In the genomic region with DNA sequence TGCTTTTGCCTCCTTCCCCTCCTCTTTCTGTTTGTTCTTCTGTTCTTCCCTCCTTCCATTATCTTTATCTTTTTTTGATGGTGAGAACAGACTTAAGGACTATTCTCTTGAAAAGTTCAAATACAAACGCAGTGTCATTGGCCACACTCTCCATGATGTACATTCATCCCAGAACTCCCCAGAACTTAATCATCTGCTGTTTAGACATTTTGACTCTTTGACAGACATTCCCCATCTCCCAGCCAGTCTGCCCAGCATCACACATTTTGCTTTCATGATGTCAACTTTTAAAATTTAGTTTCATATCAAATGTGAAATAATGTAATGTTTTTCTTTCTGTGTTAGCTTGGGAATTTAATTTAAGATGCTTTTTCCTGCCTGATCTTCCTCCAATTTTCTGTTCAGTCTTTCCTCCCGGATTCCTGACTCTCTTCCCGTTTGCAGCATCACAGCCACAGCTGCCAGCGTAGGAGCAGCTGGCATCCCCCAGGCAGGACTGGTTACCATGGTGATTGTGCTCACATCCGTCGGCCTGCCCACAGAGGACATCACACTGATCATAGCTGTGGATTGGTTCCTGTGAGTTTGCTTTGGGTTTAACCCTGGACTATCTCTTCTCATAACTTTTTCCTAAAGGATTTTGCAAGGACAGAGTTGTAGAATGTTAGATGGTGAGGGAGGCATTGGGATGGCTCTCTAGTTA, we compare ENCODE assay signal across 13 mouse cellular contexts. TPM values are rescaled to one million over a fixed set of nuclear protein-coding genes. Genes with fewer than 3 reads are reported as not detected.
DNase-seq lines count a peak whose midpoint lies in the region; ATAC-seq lines count a peak whose summit lies in the region.
"Had no signal": no experiment of that assay in that cellular context is flagged by ENCODE, and none has a peak within 500 bp of the region (broad histone marks: within the 10 kb centered on the region; RNA-seq: fewer than 3 reads in every experiment).

No protein-coding gene starts in this region.

- no peaks in the 10 kb centered on the region for H3K36me3 ChIP-seq in midbrain, embryonic 13.5 days
- H3K36me3 ChIP-seq: intestine, embryonic 15.5 days; lung, embryonic 15.5 days; stomach, embryonic 15.5 days had no signal

- peak; percentile 92 for ATAC-seq in midbrain, embryonic 13.5 days
- ATAC-seq in inflammation-experienced regulatory T-cells, adult 6 months = no peak
- ATAC-seq: intestine, embryonic 15.5 days had no signal

- H3K4me2 ChIP-seq in midbrain, embryonic 13.5 days (replicated peaks) = peak overlapping the region; percentile 3; the same call in 1 of the 2 replicates
- H3K4me2 ChIP-seq: intestine, embryonic 15.5 days; lung, embryonic 15.5 days; stomach, embryonic 15.5 days had no signal

- no peaks in the 10 kb centered on the region for H3K27me3 ChIP-seq in midbrain, embryonic 13.5 days
- H3K27me3 ChIP-seq: intestine, embryonic 15.5 days; lung, embryonic 15.5 days; stomach, embryonic 15.5 days had no signal

- peak; percentile 4 to 11 for DNase-seq in heart, postnatal 10 days
- DNase-seq in heart, adult 18-20 months = no peak
- peak; percentile 70 to 71 for DNase-seq in layer of hippocampus, adult 8-10 months (ENCODE audit: low spot score in 2 of 2)
- peak; percentile 80 for DNase-seq in telencephalon, adult 2 months (ENCODE audit: low read depth, low spot score)
- DNase-seq in testis, postnatal 14 days (ENCODE audit: low spot score) = no peak
- no peak for DNase-seq in ovary, postnatal 10 days (ENCODE audit: low spot score)
- DNase-seq: adrenal gland, postnatal 25 days had no signal

- H3K9ac ChIP-seq in midbrain, embryonic 13.5 days (replicated peaks) = no peak overlapping the region
- H3K9ac ChIP-seq: intestine, embryonic 15.5 days; lung, embryonic 15.5 days; stomach, embryonic 15.5 days had no signal

- 0 out of 2 replicates have a peak, but pooled peaks cover 4% of the 10 kb centered on the region for H3K4me1 ChIP-seq in midbrain, embryonic 13.5 days (replicated peaks)
- H3K4me1 ChIP-seq: intestine, embryonic 15.5 days; lung, embryonic 15.5 days; stomach, embryonic 15.5 days had no signal

- H3K27ac ChIP-seq in midbrain, embryonic 13.5 days = no peak overlapping the region
- H3K27ac ChIP-seq: intestine, embryonic 15.5 days; lung, embryonic 15.5 days; stomach, embryonic 15.5 days had no signal

- H3K4me3 ChIP-seq in midbrain, embryonic 13.5 days (replicated peaks) = no peak overlapping the region
- H3K4me3 ChIP-seq: erythroblast, embryonic 14.5 days; intestine, embryonic 15.5 days; lung, embryonic 15.5 days; stomach, embryonic 15.5 days had no signal

- H3K9me3 ChIP-seq in midbrain, embryonic 13.5 days = no peaks in the 10 kb centered on the region
- H3K9me3 ChIP-seq: intestine, embryonic 15.5 days; lung, embryonic 15.5 days; stomach, embryonic 15.5 days had no signal

- intact Hi-C loops in heart, postnatal 10 days (cut with DNase I) = no loop called here

- WGBS in midbrain, embryonic 13.5 days = 48% methylated on average over 6 of the region's 6 CpGs

RNA-seq across cellular contexts. Expression of a gene that starts 32.2 kb away (rescaled TPM):
- total RNA-seq in heart, postnatal 10 days (2021) = under 1 TPM in 1 of 2 experiments, not detected in 1; 0.34 TPM
- total RNA-seq in heart, adult 18-20 months (2021) = not detected
- total RNA-seq in layer of hippocampus, adult 8-10 months (2022) = 10 to 100 TPM; 11.2 to 13.6 (median 12.6) TPM
- polyA plus RNA-seq in midbrain, embryonic 13.5 days (2015; fragmentation: Nextera tagmentation; extraction: Ambion mirVana) = 5.0 and 5.3 TPM in 2 replicates
- polyA plus RNA-seq in inflammation-experienced regulatory T-cells, adult 6 months (2017; shearing (Covaris generic)) = not detected
- polyA plus RNA-seq: erythroblast, embryonic 14.5 days had no signal

RNA-seq across cellular contexts. Expression of a gene that starts 39.5 kb away (rescaled TPM):
- total RNA-seq in heart, postnatal 10 days (2021) = not detected
- not detected for total RNA-seq in heart, adult 18-20 months (2021)
- total RNA-seq in layer of hippocampus, adult 8-10 months (2022) = not detected
- not detected in 2 replicates for polyA plus RNA-seq in midbrain, embryonic 13.5 days (2015; fragmentation: Nextera tagmentation; extraction: Ambion mirVana)
- polyA plus RNA-seq in inflammation-experienced regulatory T-cells, adult 6 months (2017; shearing (Covaris generic)) = not detected
- total RNA-seq: adrenal gland, postnatal 25 days had no signal
- polyA plus RNA-seq: erythroblast, embryonic 14.5 days; intestine, embryonic 15.5 days; lung, embryonic 15.5 days; stomach, embryonic 15.5 days had no signal

RNA-seq across cellular contexts. Expression of a gene that starts 59.6 kb away (rescaled TPM):
- total RNA-seq in heart, postnatal 10 days (2021) = not detected
- total RNA-seq in heart, adult 18-20 months (2021) = not detected
- total RNA-seq in layer of hippocampus, adult 8-10 months (2022) = under 1 TPM; 0.29 to 0.75 (median 0.45) TPM
- 0.19 and 0.41 TPM in 2 replicates for polyA plus RNA-seq in midbrain, embryonic 13.5 days (2015; fragmentation: Nextera tagmentation; extraction: Ambion mirVana)
- not detected for polyA plus RNA-seq in inflammation-experienced regulatory T-cells, adult 6 months (2017; shearing (Covaris generic))
- total RNA-seq: adrenal gland, postnatal 25 days had no signal
- polyA plus RNA-seq: erythroblast, embryonic 14.5 days; stomach, embryonic 15.5 days had no signal

Comparison
In these comparisons a context has a peak if more than half of its experiments do, and no peak if none do; other contexts are left out.
1. DNase-seq: peak in heart, postnatal 10 days (2 of 2), layer of hippocampus, adult 8-10 months (2 of 2) and telencephalon, adult 2 months (single experiment); none in heart, adult 18-20 months (0 of 2), testis, postnatal 14 days (single experiment) and ovary, postnatal 10 days (single experiment).
2. RNA of a gene that starts 32.2 kb away (total RNA-seq): 11.2 to 13.6 TPM in layer of hippocampus, adult 8-10 months; 0.34 TPM in heart, postnatal 10 days and not detected in heart, adult 18-20 months; every median in the first group is over 4 times any median in the second.